Mouse (Mus musculus) brown adipose tissue, adult 24 weeks (tissue): ENCODE results near the gene Tspan33. TPM values are rescaled to one million over a fixed set of nuclear protein-coding genes. Genes with fewer than 3 reads are reported as not detected.

Experiments
- H3K27ac ChIP-seq: fragments of 200-500 bp; replicated peaks from 2 replicates; pipeline ENCODE4 v1.5.1; 2012; ENCODE audit warnings: low read depth, mild to moderate bottlenecking, low read length
- H3K4me1 ChIP-seq: fragments of 200-500 bp; 2 replicates; pipeline ENCODE4 v1.6.1; 2012; ENCODE audit warnings: low read length, mixed read lengths; ENCODE audit not compliant: control insufficient read depth, insufficient read depth, insufficient read length
- H3K4me3 ChIP-seq: fragments of 200-500 bp; 2 replicates; pipeline ENCODE4 v1.5.1; 2012; ENCODE audit warnings: low read depth, mild to moderate bottlenecking, low read length, moderate library complexity; ENCODE audit not compliant: insufficient read depth
- polyA plus RNA-seq: library from polyadenylated mRNA; stranded (reverse); fragments of >200 nt; gene quantifications from 2 replicates; pipeline ENCODE4 v1.2.4, GENCODE M21; 2012; ENCODE audit not compliant: missing spikeins, insufficient read depth, insufficient read length

Gene Tspan33
- polyA plus RNA-seq, 1 experiment, result not detected

- Histone ChIP-seq H3K4me3 (no peak overlapping the region), H3K4me1 (no peaks in the 10 kb centered on the region; the same call in 1 of the 2 replicates), H3K27ac (no peak overlapping the region)
Measured at GRCm38 (mm10) chr6:29685952-29686351, 8.1 kb upstream of the Tspan33 start.

- no peak overlapping the region for H3K27ac ChIP-seq
- no peaks in the 10 kb centered on the region; the same call in 1 of the 2 replicates for H3K4me1 ChIP-seq
- H3K4me3 ChIP-seq, result no peak overlapping the region
Measured at GRCm38 (mm10) chr6:29689458-29689857, 4.6 kb upstream of the Tspan33 start.

GRCm38 (mm10) chr6:29694375-29695289 is 610 bp downstream of the Tspan33 start:
- no peaks in the 10 kb centered on the region for H3K4me1 ChIP-seq
- no peak overlapping the region for H3K27ac ChIP-seq
- H3K4me3 ChIP-seq, result peak overlapping the region; percentile 58

- H3K27ac ChIP-seq, result no peak overlapping the region
- no peaks in the 10 kb centered on the region for H3K4me1 ChIP-seq
- H3K4me3 ChIP-seq, result no peak overlapping the region
Measured at GRCm38 (mm10) chr6:29695290-29695674, 1.3 kb downstream of the Tspan33 start.

- Histone ChIP-seq H3K4me1 (no peaks in the 10 kb centered on the region), H3K27ac (no peak overlapping the region), H3K4me3 (no peak overlapping the region)
Measured at GRCm38 (mm10) chr6:29695975-29696374, 2.0 kb downstream of the Tspan33 start.

GRCm38 (mm10) chr6:29697139-29697538 is 3.1 kb downstream of the Tspan33 start:
- H3K4me3 ChIP-seq, result no peak overlapping the region
- no peaks in the 10 kb centered on the region for H3K4me1 ChIP-seq
- no peak overlapping the region for H3K27ac ChIP-seq

GRCm38 (mm10) chr6:29697548-29697947 is 3.5 kb downstream of the Tspan33 start:
- Histone ChIP-seq H3K4me3 (no peak overlapping the region), H3K27ac (no peak overlapping the region)

GRCm38 (mm10) chr6:29699085-29699745 is 5.2 kb downstream of the Tspan33 start:
- no peaks in the 10 kb centered on the region for H3K4me1 ChIP-seq
- no peak overlapping the region for H3K27ac ChIP-seq
- no peak overlapping the region for H3K4me3 ChIP-seq

More at GRCm38 (mm10) chr6:29697548-29697947, 3.5 kb downstream of the Tspan33 start:
- no peaks in the 10 kb centered on the region for H3K4me1 ChIP-seq

- H3K4me3 ChIP-seq, result no peak overlapping the region
- no peaks in the 10 kb centered on the region for H3K4me1 ChIP-seq
Measured at GRCm38 (mm10) chr6:29701051-29701450, 7.0 kb downstream of the Tspan33 start.

GRCm38 (mm10) chr6:29702126-29702525 is 8.1 kb downstream of the Tspan33 start:
- H3K4me1 ChIP-seq, result no peaks in the 10 kb centered on the region
- no peak overlapping the region for H3K27ac ChIP-seq
- no peak overlapping the region for H3K4me3 ChIP-seq

More at GRCm38 (mm10) chr6:29701051-29701450, 7.0 kb downstream of the Tspan33 start:
- H3K27ac ChIP-seq, result no peak overlapping the region

- Histone ChIP-seq H3K4me3 (no peak overlapping the region), H3K27ac (no peak overlapping the region), H3K4me1 (no peaks in the 10 kb centered on the region)
Measured at GRCm38 (mm10) chr6:29704143-29704542, 10.1 kb downstream of the Tspan33 start.

GRCm38 (mm10) chr6:29707902-29708301 is 13.9 kb downstream of the Tspan33 start:
- H3K27ac ChIP-seq, result no peak overlapping the region
- H3K4me3 ChIP-seq, result no peak overlapping the region
- no peaks in the 10 kb centered on the region for H3K4me1 ChIP-seq

GRCm38 (mm10) chr6:29711318-29711717 is 17.3 kb downstream of the Tspan33 start:
- Histone ChIP-seq H3K4me3 (no peak overlapping the region), H3K27ac (no peak overlapping the region), H3K4me1 (no peaks in the 10 kb centered on the region)

GRCm38 (mm10) chr6:29712011-29712584 is 18.1 kb downstream of the Tspan33 start:
- no peak overlapping the region for H3K4me3 ChIP-seq
- H3K27ac ChIP-seq, result no peak overlapping the region
- no peaks in the 10 kb centered on the region for H3K4me1 ChIP-seq

- Histone ChIP-seq H3K4me1 (no peaks in the 10 kb centered on the region), H3K4me3 (no peak overlapping the region), H3K27ac (no peak overlapping the region)
Measured at GRCm38 (mm10) chr6:29716624-29717365, 22.8 kb downstream of the Tspan33 start.
